Comparison of ENCODE assay signal across 12 mouse cellular contexts in the genomic region with DNA sequence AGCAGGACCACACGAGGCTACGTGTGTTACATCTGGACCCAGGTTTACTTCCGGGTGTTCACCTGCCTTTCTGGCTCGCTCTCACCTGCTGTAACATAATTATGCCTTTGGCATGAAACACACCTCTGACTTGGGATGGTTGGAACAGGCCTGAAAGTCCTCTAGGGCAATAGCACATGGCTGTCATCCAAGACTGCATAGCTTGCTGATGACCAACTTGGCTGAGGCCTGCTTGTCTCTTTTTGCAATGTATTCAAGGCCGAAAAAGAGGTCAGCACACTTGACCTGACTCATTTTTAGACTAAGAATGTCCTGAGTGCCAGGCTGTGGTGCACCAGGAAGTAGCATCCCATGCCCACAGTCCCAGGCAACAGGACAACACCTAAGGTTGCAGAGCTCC. TPM values are rescaled to one million over a fixed set of nuclear protein-coding genes. Genes with fewer than 3 reads are reported as not detected.
DNase-seq lines count a peak whose midpoint lies in the region; ATAC-seq lines count a peak whose summit lies in the region.
"Had no signal": no experiment of that assay in that cellular context is flagged by ENCODE, and none has a peak within 500 bp of the region (broad histone marks: within the 10 kb centered on the region; RNA-seq: fewer than 3 reads in every experiment).

No protein-coding gene starts in this region.

- no peak overlapping the region for H3K9ac ChIP-seq in hindbrain, embryonic 11.5 days (ENCODE audit: low read depth, low read length)
- no peak overlapping the region for H3K9ac ChIP-seq in forebrain, embryonic 15.5 days (replicated peaks)

- no peak overlapping the region for H3K27ac ChIP-seq in hindbrain, embryonic 11.5 days (ENCODE audit: low read depth, low read length)
- no peak overlapping the region for H3K27ac ChIP-seq in forebrain, embryonic 15.5 days (replicated peaks)
- H3K27ac ChIP-seq: kidney, postnatal 0 days had no signal

- 92% methylated on average over 5 of the region's 5 CpGs for WGBS in hindbrain, embryonic 11.5 days
- WGBS in forebrain, embryonic 15.5 days, result 91% methylated on average over 5 of the region's 5 CpGs

- H3K4me1 ChIP-seq in hindbrain, embryonic 11.5 days (replicated peaks; ENCODE audit: control insufficient read depth, insufficient read depth, low read length), result no peaks in the 10 kb centered on the region
- no peaks in the 10 kb centered on the region for H3K4me1 ChIP-seq in forebrain, embryonic 15.5 days
- H3K4me1 ChIP-seq: megakaryocyte, embryonic 14.5 days had no signal

- H3K4me3 ChIP-seq in hindbrain, embryonic 11.5 days (ENCODE audit: low read depth, low read length), result no peak overlapping the region
- no peak overlapping the region for H3K4me3 ChIP-seq in forebrain, embryonic 15.5 days
- H3K4me3 ChIP-seq: erythroblast, embryonic 14.5 days; megakaryocyte, embryonic 14.5 days had no signal

- no peak for DNase-seq in cerebellum, adult 11 months
- peak; percentile 66 for DNase-seq in testis, postnatal 14 days (ENCODE audit: low spot score)
- DNase-seq in testis, postnatal 10 days (ENCODE audit: low spot score), result no peak
- peak; percentile 69 for DNase-seq in heart, postnatal 4 days
- DNase-seq in hindbrain, embryonic 11.5 days (ENCODE audit: low spot score), result no peak
- no peak for DNase-seq in yolk sac, embryonic 10.5 days (ENCODE audit: low spot score)
- DNase-seq: right cerebral cortex, adult 18-20 months had no signal

- H3K27me3 ChIP-seq in hindbrain, embryonic 11.5 days (ENCODE audit: control insufficient read depth, insufficient read depth, low read length), result no peaks in the 10 kb centered on the region
- no peaks in the 10 kb centered on the region for H3K27me3 ChIP-seq in forebrain, embryonic 15.5 days
- H3K27me3 ChIP-seq: megakaryocyte, embryonic 14.5 days had no signal

- no peaks in the 10 kb centered on the region for H3K36me3 ChIP-seq in hindbrain, embryonic 11.5 days (ENCODE audit: control insufficient read depth, insufficient read depth, low read length)
- H3K36me3 ChIP-seq in forebrain, embryonic 15.5 days, result no peaks in the 10 kb centered on the region

- no peak overlapping the region for H3K4me2 ChIP-seq in hindbrain, embryonic 11.5 days (replicated peaks; ENCODE audit: low read depth, low read length)
- H3K4me2 ChIP-seq in forebrain, embryonic 15.5 days (replicated peaks), result no peak overlapping the region

- H3K9me3 ChIP-seq in hindbrain, embryonic 11.5 days (ENCODE audit: control insufficient read depth, low read length), result no peaks in the 10 kb centered on the region
- no peaks in the 10 kb centered on the region for H3K9me3 ChIP-seq in forebrain, embryonic 15.5 days

- ATAC-seq in cerebellum, adult (ENCODE audit: insufficient number of reproducible peaks, low FRiP score, low TSS enrichment), result 0 out of 2 replicates have a peak, but pooled peaks have one; percentile 45
- ATAC-seq in hindbrain, embryonic 11.5 days (ENCODE audit: low FRiP score), result no peak
- ATAC-seq in forebrain, embryonic 15.5 days (replicated peaks), result no peak

RNA-seq across cellular contexts. Expression of gene Stk24, which starts 12.1 kb away (rescaled TPM):
- total RNA-seq in heart, postnatal 4 days (2021), result 10 to 100 TPM; 84.8 to 93.5 TPM
- 33.3 and 37.2 TPM in 2 replicates for polyA plus RNA-seq in hindbrain, embryonic 11.5 days (2014; fragmentation: Nextera tagmentation; extraction: Ambion mirVana)
- 23.3 and 24.4 TPM in 2 replicates for polyA plus RNA-seq in forebrain, embryonic 15.5 days (2015; fragmentation: Nextera tagmentation; extraction: Ambion mirVana)

Comparison
In these comparisons a context has a peak if more than half of its experiments do, and no peak if none do; other contexts are left out.
1. DNase-seq: peak in testis, postnatal 14 days (single experiment) and heart, postnatal 4 days (single experiment); none in cerebellum, adult 11 months (single experiment), testis, postnatal 10 days (single experiment), hindbrain, embryonic 11.5 days (single experiment) and yolk sac, embryonic 10.5 days (single experiment).